Mouse (Mus musculus): ENCODE measurements at regions not wholly inside any gene's neighbourhood (a gene's known extent, or its start where the extent isn't known, plus 50 kb on each side); places are given as distances from the start of the nearest gene placed in this dataset.

DNA sequence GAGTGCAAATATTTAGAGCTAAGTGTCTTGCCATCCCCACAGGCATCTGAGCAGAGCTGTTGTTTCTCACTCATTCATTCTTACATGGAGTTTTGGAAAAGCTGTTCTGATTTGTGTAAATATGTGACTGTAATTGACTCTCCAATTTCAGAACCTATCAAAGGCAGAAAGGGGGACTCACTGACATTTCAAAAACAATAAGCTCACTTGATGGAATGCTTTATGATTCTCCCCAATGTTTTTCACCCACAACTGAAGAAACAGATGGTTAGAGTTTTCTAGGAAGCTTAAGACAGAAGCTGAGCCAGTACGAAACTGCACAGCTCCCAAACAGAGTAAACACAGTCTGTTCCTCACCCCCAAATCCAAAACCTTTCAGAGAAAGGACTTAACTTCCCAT is 460.1 kb upstream of the Etaa1 start:
- TF ChIP-seq CTCF (IDR thresholded peaks at IDR 0.05; ENCODE audit: low read depth) (no peak), EP300 (IDR thresholded peaks at IDR 0.05; ENCODE audit: low read depth) (no peak)

Data from liver, embryonic 14.5 days (tissue).